Mouse (Mus musculus): Measurements from ENCODE around the gene Kcnj11.

Kcnj11 gene

GRCm38 (mm10) chr7:46103771-46104170 is 3.2 kb upstream of the Kcnj11 start:
- no peak for DNase-seq

- no peak for DNase-seq
Observed at GRCm38 (mm10) chr7:46103075-46103591, 2.6 kb upstream of the Kcnj11 start.

DNA sequence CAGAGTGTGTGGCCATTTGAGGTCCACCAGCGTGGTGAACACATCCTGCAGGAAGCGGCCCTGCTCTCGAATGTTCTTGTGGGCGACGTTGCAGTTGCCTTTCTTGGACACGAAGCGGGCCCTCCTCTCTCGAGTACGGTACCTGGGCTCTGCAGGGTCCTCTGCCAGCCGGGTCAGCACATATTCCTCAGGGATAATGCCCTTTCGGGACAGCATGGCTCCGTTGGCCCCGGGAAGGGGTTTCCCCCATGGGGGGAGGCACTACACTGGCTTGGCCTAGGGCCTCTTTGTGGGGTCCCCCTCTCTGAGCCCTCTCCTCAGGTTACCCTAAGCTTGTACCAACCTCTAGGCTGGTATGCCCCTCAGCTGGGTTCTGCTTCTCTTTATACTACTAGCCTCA is 882 bp downstream of the Kcnj11 start:
- no peak for DNase-seq

GRCm38 (mm10) chr7:46098919-46099286 is 1.7 kb downstream of the Kcnj11 start:
- no peak for DNase-seq

DNA sequence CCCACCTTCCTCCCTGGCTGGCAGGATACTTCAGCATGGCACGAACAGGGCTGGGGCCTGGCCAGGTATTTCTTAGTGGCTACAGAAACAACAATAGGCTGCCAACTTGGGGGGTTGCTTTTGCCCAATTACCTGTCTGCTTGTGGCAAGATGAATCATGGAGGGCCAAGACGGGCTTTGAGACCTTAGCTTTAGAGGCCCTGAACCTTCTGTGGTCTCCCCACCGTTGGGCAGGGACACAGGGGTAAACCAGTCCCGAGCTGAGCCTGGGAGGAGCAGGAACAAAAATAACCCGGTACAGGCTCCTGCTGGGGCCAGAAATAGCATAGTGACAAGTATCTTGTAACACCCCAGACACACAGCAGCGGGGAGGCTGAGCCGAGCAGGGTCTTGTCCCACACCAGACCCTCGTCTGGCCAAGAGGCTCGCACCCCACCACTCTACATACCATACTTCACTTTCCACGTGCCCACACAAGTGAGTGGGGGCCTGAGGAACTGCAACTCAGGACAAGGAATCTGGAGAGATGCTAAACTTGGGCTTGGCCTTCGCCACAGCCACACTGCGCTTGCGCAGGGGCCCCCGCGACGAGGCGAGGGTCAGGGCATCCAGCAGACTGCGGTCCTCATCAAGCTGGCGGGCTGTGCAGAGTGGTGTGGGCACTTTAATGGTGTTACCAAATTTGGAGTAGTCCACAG is 2.2 kb downstream of the Kcnj11 start:
- DNase-seq: no peak

- DNase-seq: no peak
Observed at GRCm38 (mm10) chr7:46097319-46097783, 3.2 kb downstream of the Kcnj11 start.

DNA sequence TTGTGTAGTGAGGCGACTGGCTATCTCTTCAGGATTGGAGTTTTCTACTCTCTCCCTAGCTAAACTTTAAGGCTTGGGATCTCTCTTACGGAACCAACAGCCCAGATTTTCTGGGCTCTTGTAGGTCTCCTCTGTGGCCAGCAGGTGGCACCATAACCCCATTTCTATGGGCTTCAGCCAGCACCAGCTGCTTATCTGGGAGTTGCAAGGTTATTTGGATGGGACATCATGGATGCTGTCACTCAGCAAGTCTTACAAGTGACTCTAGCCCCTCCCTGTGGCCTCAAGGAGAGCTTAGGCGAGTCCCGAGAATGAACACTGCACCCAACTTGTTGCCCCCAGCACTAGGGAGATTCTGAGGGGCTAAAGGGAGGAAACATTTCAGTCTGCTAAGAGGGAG is 4.4 kb downstream of the Kcnj11 start:
- peak; percentile 67 for DNase-seq

- no peak for DNase-seq
Observed at GRCm38 (mm10) chr7:46092803-46093202, 7.8 kb downstream of the Kcnj11 start.

DNA sequence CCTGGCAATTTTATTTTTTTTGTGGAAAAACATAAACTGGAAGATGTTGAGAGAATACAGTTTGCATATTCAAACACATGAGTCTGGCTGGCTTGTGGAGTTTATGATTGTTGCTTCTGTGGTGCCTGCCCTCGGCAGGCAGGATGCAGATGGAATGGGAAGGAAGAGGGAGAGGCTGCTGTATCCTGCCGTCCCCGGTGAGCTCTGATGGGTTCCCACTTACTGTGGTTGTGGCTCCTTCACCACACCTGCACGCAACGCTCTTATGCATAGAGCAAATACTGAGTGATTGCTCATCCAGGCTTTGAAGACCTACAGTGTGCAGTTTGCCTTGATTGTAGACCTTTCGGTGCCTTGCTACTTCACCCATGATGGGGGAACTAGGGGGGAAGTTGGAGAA is 12.3 kb downstream of the Kcnj11 start:
- DNase-seq: no peak

GRCm38 (mm10) chr7:46086378-46086777 is 14.2 kb downstream of the Kcnj11 start:
- DNase-seq: no peak

DNA sequence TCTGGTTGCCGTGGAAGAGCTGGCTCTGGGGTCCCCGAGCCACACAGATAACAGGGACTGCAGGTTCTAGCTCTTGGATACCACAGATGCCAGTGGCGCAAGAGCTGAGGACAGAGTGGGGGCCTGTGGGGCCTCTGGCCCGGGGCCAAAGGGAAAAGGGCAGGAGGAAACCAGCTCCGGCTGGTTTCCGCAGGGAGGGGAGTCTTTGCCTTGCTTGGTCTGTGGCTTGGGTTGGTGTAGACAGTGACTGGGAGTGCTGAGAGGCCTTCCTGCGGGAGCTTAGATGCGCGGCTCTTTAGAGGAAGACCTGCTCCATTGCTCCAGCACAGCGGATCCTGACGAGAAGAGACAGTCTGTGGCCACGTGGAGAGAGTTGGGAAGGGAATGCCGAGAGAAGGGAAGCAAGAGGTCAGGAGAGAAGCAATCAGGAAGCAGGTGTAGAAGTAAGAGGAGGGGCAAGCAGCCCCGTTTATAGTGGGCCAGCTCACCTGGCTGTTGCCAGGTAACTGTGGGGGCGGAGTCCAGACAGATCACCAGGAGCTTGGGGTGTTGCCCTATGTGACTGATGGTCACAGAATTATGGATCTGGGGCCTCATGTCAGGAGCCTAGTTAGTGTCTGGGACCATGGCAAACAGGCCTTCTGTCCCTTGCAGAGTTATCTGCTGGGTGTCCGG is 15.6 kb downstream of the Kcnj11 start:
- peak; percentile 63 for DNase-seq

GRCm38 (mm10) chr7:46084024-46084423 is 16.5 kb downstream of the Kcnj11 start:
- no peak for DNase-seq

DNA sequence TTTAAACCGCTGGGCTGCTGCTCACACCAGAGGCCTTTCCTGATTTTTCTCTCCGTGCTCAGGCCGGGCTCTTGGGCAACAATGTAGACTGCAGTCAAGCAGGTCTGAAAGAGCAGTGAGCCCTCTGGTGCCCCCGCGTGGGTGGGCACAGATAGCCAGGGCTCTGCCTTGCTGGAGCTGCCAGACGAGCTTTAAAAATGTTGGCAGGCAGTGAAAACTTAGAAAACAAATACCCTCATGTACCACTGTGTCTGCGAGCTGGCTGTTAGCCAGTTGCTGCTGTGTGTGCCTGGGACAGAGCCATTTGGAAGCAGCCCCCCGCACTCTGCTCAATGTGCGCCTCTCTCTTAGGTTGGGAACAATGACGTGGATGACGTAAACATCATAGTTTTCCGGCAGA is 22.9 kb downstream of the Kcnj11 start:
- DNase-seq: no peak

- DNase-seq: no peak
Observed at GRCm38 (mm10) chr7:46076844-46077243, 23.7 kb downstream of the Kcnj11 start.

DNA sequence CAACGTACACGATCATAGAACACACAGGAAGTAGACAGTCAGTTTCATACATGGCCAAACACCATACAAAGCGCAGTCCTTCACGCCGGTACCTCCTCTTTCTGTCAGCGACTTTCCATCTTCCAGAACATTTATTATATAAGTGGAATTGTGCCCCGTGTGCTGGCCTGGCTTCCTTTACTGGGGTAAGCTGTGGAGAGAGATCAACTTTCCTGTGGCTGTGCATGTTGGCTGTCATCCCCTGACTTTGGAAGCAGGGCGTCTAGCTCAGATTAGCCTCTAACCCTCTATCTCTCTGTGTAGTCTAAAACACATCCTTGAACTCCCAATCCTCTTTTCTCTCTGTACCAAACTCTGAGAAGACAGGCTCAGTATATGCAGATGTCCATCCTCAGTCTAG is 31.7 kb downstream of the Kcnj11 start:
- no peak for DNase-seq

- no peak for DNase-seq
Observed at GRCm38 (mm10) chr7:46063296-46063695, 37.3 kb downstream of the Kcnj11 start.

GRCm38 (mm10) chr7:46061614-46062013 is 39.0 kb downstream of the Kcnj11 start:
- no peak for DNase-seq

- DNase-seq: no peak
Observed at GRCm38 (mm10) chr7:46060688-46061087, 39.9 kb downstream of the Kcnj11 start.

- DNase-seq: no peak
Observed at GRCm38 (mm10) chr7:46058882-46059281, 41.7 kb downstream of the Kcnj11 start.

GRCm38 (mm10) chr7:46053566-46053965 is 47.0 kb downstream of the Kcnj11 start:
- DNase-seq: no peak

- no peak for DNase-seq
Observed at GRCm38 (mm10) chr7:46052161-46052821, 48.3 kb downstream of the Kcnj11 start.

DNA sequence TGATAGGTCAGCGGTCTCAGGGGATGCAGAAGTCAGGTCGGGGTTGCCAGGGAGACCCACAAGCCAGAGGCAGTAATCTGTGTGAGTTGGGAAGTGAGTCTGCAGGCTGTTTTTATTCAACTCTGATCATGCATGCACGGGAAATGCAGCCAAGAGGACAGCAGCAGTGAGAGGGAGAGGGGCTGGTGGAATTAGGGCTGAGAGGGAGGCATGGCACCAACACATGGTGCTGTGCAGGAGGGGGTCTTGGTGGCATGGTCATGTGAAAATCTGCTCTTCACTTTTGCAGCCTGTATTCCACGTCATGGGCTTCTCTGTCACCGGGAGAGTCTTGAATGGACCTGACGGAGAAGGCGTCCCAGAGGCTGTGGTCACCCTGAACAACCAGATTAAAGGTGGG is 50.6 kb downstream of the Kcnj11 start:
- no peak for DNase-seq

DNA sequence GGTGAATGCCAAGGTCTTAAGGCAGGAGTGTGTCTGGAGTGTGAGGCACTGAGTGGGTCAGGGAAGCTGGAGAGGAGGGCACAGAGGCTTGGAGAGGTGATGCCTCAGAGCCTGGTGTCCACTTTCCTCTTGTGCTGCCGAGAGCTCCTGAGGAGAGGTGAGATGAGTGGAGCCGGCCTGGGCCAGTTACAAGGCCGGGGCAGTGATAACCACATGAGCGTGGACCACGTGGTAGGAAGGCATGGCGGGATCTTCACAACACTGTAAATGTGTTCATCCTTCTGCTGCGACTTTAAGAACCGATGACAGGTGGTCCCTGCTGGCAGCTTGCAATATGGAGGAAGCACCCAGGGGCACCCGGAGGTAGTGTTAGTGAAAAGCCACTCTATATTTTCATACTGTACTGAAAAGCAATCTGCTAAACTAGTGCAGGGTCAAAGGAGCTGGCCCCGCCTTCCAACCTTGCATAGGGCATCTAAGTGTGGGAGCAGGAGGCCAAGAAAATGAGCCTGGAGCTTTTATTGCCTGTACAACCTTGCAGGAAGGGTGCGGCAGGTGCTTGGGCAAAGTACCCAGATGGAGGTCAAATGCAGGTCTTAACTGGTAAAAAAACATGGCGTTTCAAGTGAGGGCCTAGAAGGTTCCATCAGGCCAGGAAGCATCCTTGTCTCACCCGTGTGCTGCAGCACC is 52.5 kb downstream of the Kcnj11 start:
- DNase-seq: no peak
